Mouse (Mus musculus) left cerebral cortex, adult 9 months (tissue): ENCODE data around the gene Krt24.
"Not testable (repeated sequence)": the region's sequence is repeated elsewhere in the genome, so short reads cannot be mapped to it uniquely, and the experiment has no call there.

Source experiments
- DNase-seq, 2 experiments: peaks; one replicate each; pipeline ENCODE4 v3.0.0; 2022; ENCODE audit warnings: low spot score in 2 of 2

The Krt24 gene

GRCm38 (mm10) chr11:99253893-99254292 lies 31.2 kb downstream of the Krt24 start:
- DNase-seq: no peak

GRCm38 (mm10) chr11:99252671-99253070 lies 32.4 kb downstream of the Krt24 start:
- DNase-seq: no peak

- DNase-seq: no peak
These were observed 34.4 kb downstream of the Krt24 start for GRCm38 (mm10) chr11:99250666-99251065.

GRCm38 (mm10) chr11:99250241-99250640 lies 34.8 kb downstream of the Krt24 start:
- peak; percentile 31 to 54 for DNase-seq

GRCm38 (mm10) chr11:99249115-99249514 lies 35.9 kb downstream of the Krt24 start:
- DNase-seq: no peak

GRCm38 (mm10) chr11:99247916-99248315 lies 37.1 kb downstream of the Krt24 start:
- DNase-seq: no peak

GRCm38 (mm10) chr11:99244519-99244918 lies 40.5 kb downstream of the Krt24 start:
- DNase-seq: not testable (repeated sequence)

- DNase-seq: peak in 1 of 2 experiments; percentile 56
These were observed 41.2 kb downstream of the Krt24 start, which contains the start of gene Krt222 for GRCm38 (mm10) chr11:99243820-99244374. Gene Krt222 (minus strand): TSS chr11:99244085.

- DNase-seq: no peak
These were observed 41.8 kb downstream of the Krt24 start for GRCm38 (mm10) chr11:99243200-99243819.

GRCm38 (mm10) chr11:99242056-99242455 lies 43.0 kb downstream of the Krt24 start:
- no peak for DNase-seq

- DNase-seq: no peak
These were observed 46.6 kb downstream of the Krt24 start for GRCm38 (mm10) chr11:99238468-99238867.

- DNase-seq: no peak
These were observed 53.8 kb downstream of the Krt24 start for GRCm38 (mm10) chr11:99231049-99231816.

- DNase-seq: peak in 1 of 2 experiments; percentile 64
These were observed 54.6 kb downstream of the Krt24 start, which contains the start of gene Smarce1 for GRCm38 (mm10) chr11:99230261-99231048. Gene Smarce1 (minus strand): TSS chr11:99231017.
